ENCODE assay signal across 13 mouse cellular contexts in the genomic region with DNA sequence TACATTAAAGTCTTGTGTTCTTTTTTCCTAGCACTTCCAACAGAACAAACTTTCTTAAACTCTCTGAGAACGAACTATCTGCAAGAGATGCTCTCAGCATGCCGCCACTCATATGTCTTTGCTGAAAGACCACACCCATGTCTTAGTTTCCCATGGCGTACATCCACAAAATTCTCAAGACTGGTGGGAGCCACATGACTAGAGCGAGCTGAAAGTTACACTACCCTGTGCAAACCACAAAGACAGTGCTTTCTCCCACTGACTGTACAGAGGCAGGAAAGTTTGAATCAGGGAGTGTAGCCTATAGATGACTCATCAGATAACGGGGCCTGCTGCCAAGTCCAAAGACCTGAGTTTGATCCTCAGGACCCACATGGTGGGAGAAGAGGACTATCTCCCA.
"Had no signal": no experiment of that assay in that cellular context is flagged by ENCODE, and none has a peak within 500 bp of the region (broad histone marks: within the 10 kb centered on the region; RNA-seq: fewer than 3 reads in every experiment).

No protein-coding gene starts in this region.

- ATAC-seq: midbrain, embryonic 13.5 days had no signal

- H3K4me2 ChIP-seq: kidney, embryonic 15.5 days; limb, embryonic 13.5 days; midbrain, embryonic 13.5 days; neural tube, embryonic 13.5 days; stomach, embryonic 15.5 days had no signal

- H3K27ac ChIP-seq: kidney, embryonic 15.5 days; limb, embryonic 13.5 days; liver, embryonic 14.5 days; midbrain, embryonic 13.5 days; neural tube, embryonic 13.5 days; stomach, embryonic 15.5 days had no signal

- H3K9me3 ChIP-seq: kidney, embryonic 15.5 days; limb, embryonic 13.5 days; midbrain, embryonic 13.5 days; neural tube, embryonic 13.5 days; stomach, embryonic 15.5 days had no signal

- DNase-seq: kidney, postnatal 14 days; left cerebral cortex, postnatal 4 days; lung, adult 18-20 months; lung, postnatal 36 days; right cerebral cortex, postnatal 14 days; thymus, adult 2 months; thymus, postnatal 25 days had no signal

- H3K9ac ChIP-seq: kidney, embryonic 15.5 days; limb, embryonic 13.5 days; liver, embryonic 14.5 days; midbrain, embryonic 13.5 days; neural tube, embryonic 13.5 days; stomach, embryonic 15.5 days had no signal

- H3K36me3 ChIP-seq: kidney, embryonic 15.5 days; limb, embryonic 13.5 days; midbrain, embryonic 13.5 days; neural tube, embryonic 13.5 days; stomach, embryonic 15.5 days had no signal

- H3K4me3 ChIP-seq: kidney, embryonic 15.5 days; limb, embryonic 13.5 days; midbrain, embryonic 13.5 days; neural tube, embryonic 13.5 days; stomach, embryonic 15.5 days had no signal

- H3K27me3 ChIP-seq: kidney, embryonic 15.5 days; limb, embryonic 13.5 days; midbrain, embryonic 13.5 days; neural tube, embryonic 13.5 days; stomach, embryonic 15.5 days had no signal

- H3K4me1 ChIP-seq: kidney, embryonic 15.5 days; limb, embryonic 13.5 days; midbrain, embryonic 13.5 days; neural tube, embryonic 13.5 days; stomach, embryonic 15.5 days had no signal
